Mouse (Mus musculus): ENCODE measurements around the gene Tbxa2r. TPM values are rescaled to one million over a fixed set of nuclear protein-coding genes. Genes with fewer than 3 reads are reported as not detected.

The Tbxa2r gene
- total and polyA plus RNA-seq, 2 experiments: 0.37 to 4.0 TPM

DNA sequence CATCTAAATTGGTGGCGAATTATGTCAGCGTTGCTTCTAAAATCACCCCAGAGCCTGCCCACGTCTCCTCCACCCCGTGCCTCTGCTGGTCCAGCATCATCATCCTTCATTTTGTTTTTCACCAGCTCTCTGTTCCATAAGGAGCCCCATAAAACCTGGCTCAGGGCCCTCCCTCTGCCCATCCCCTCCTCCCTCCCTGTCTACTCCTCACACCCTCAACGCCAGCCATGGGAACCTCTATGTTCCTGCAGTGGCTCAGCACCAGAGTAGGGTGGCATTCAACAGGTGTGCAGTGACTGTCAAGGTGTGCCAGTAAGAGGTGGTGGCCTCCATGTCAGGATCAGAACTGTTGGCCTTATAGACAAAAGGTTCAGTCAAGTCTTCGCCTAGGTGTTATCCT is 33.3 kb upstream of the Tbxa2r start:
- no peaks in the 10 kb centered on the region for H3K27me3 ChIP-seq (ENCODE audit: control insufficient read depth, insufficient read depth, low read length)
- no peak overlapping the region for H3K27ac ChIP-seq (replicated peaks; ENCODE audit: insufficient read depth, low read depth, low read length)
- no peak for DNase-seq (ENCODE audit: extremely low read depth, low read depth, low spot score)
- 96% methylated on average over 6 of the region's 6 CpGs for WGBS
- TF ChIP-seq CTCF (IDR thresholded peaks at IDR 0.05; ENCODE audit: low read depth, low read length) (no peak), POLR2A (IDR thresholded peaks at IDR 0.05; ENCODE audit: extremely low read depth, insufficient read depth, low read length) (no peak)
- H3K36me3 ChIP-seq (ENCODE audit: control insufficient read depth, insufficient read depth, low read length): no peaks in the 10 kb centered on the region
- H3K9ac ChIP-seq (ENCODE audit: low read depth, low read length): no peak overlapping the region
- H3K79me2 ChIP-seq (ENCODE audit: control insufficient read depth, insufficient read depth, low read length): peaks cover 57% of the 10 kb centered on the region
- peaks cover 46% of the 10 kb centered on the region for H3K4me1 ChIP-seq (ENCODE audit: control insufficient read depth, insufficient read depth, low read length)
- H3K4me3 ChIP-seq (ENCODE audit: insufficient read depth, low read depth, low read length): no peak overlapping the region

GRCm38 (mm10) chr10:81297246-81297645 is 31.3 kb upstream of the Tbxa2r start:
- no peaks in the 10 kb centered on the region for H3K36me3 ChIP-seq (ENCODE audit: control insufficient read depth, insufficient read depth, low read length)
- peaks cover 44% of the 10 kb centered on the region for H3K4me1 ChIP-seq (ENCODE audit: control insufficient read depth, insufficient read depth, low read length)
- no peak overlapping the region; the same call in 1 of the 2 replicates for H3K4me3 ChIP-seq (ENCODE audit: insufficient read depth, low read depth, low read length)
- peak overlapping the region; percentile 56 for H3K9ac ChIP-seq (ENCODE audit: low read depth, low read length)
- DNase-seq (ENCODE audit: extremely low read depth, low read depth, low spot score): no peak
- WGBS: 74% methylated on average over 6 of the region's 6 CpGs
- no peak for TF ChIP-seq CTCF (IDR thresholded peaks at IDR 0.05; ENCODE audit: low read depth, low read length)
- TF ChIP-seq POLR2A (IDR thresholded peaks at IDR 0.05; ENCODE audit: extremely low read depth, insufficient read depth, low read length): no peak
- peak overlapping the region; percentile 87 for H3K27ac ChIP-seq (replicated peaks; ENCODE audit: insufficient read depth, low read depth, low read length)
- H3K27me3 ChIP-seq (ENCODE audit: control insufficient read depth, insufficient read depth, low read length): no peaks in the 10 kb centered on the region
- peaks cover 71% of the 10 kb centered on the region for H3K79me2 ChIP-seq (ENCODE audit: control insufficient read depth, insufficient read depth, low read length)

DNA sequence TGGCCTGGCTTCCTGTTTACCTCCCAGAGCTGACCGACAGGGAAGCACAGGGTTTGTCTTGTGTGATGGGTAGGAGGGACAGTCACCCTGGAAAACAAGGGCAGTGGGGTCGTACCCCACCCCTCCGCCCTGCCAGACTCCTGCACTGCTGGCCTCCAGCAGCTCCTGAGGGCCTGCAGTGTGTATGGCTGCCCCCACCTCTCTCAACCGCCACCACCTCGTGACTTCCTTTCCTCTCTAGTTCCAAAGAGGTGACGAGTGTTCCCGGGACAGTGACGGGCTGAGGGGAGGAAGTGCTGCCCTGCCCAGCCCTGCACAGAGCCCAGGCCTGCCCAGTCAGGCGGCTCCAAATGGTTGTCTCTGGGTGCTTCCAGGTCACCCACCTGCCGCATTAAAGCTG is 30.7 kb upstream of the Tbxa2r start:
- TF ChIP-seq CTCF (IDR thresholded peaks at IDR 0.05; ENCODE audit: low read depth, low read length): no peak
- 0 out of 2 replicates have a peak, but pooled peaks have one; percentile 28 for TF ChIP-seq POLR2A (IDR thresholded peaks at IDR 0.05; ENCODE audit: extremely low read depth, insufficient read depth, low read length)
- Histone ChIP-seq H3K27me3 (ENCODE audit: control insufficient read depth, insufficient read depth, low read length) (no peaks in the 10 kb centered on the region), H3K9ac (ENCODE audit: low read depth, low read length) (peak overlapping the region; percentile 56), H3K4me1 (ENCODE audit: control insufficient read depth, insufficient read depth, low read length) (peaks cover 44% of the 10 kb centered on the region), H3K36me3 (ENCODE audit: control insufficient read depth, insufficient read depth, low read length) (no peaks in the 10 kb centered on the region), H3K4me3 (ENCODE audit: insufficient read depth, low read depth, low read length) (peak overlapping the region; percentile 26; the same call in 1 of the 2 replicates), H3K79me2 (ENCODE audit: control insufficient read depth, insufficient read depth, low read length) (peaks cover 77% of the 10 kb centered on the region), H3K27ac (replicated peaks; ENCODE audit: insufficient read depth, low read depth, low read length) (peak overlapping the region; percentile 87)
- 34% methylated on average over 10 of the region's 10 CpGs for WGBS
- DNase-seq (ENCODE audit: extremely low read depth, low read depth, low spot score): no peak

DNA sequence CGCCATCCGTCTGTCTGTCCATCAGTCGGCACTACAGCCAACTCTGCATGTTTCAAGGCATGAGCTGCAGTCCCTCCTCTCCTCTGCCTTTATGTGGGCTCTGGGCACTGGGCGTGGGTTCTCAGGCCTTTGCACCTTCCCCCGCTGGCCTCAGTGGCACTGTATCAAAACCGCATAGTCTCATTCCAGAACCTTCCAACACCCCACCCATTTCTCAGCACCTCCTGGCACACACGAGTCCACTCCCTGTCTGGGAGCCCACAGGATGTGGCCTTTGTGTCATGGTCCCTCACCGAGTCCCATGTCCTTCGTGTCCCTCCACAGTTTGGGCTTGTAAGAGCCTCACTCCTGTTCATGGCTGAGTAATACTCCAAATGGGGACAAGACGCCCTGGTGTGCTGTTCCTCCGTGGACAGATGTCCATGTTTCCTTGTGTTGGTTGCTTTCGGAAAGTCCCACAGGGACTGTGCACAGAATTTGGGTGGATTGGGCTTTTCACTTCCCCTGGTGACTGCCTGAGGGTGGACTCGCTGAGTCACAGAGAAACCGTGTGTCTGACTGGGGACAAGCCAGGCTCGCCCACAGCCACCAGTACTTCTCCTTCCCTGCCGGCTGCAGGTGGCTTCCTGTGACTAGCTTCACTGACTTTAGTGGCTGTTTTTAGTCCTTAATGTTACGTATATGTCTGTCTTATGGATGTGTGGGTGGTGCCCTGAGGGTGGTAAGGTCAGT is 30.0 kb upstream of the Tbxa2r start:
- no peaks in the 10 kb centered on the region for H3K36me3 ChIP-seq (ENCODE audit: control insufficient read depth, insufficient read depth, low read length)
- no peak overlapping the region for H3K4me3 ChIP-seq (ENCODE audit: insufficient read depth, low read depth, low read length)
- peak overlapping the region; percentile 14; the same call in 1 of the 2 replicates for H3K9ac ChIP-seq (ENCODE audit: low read depth, low read length)
- no peaks in the 10 kb centered on the region for H3K27me3 ChIP-seq (ENCODE audit: control insufficient read depth, insufficient read depth, low read length)
- 79% methylated on average over 17 of the region's 17 CpGs for WGBS
- H3K27ac ChIP-seq (replicated peaks; ENCODE audit: insufficient read depth, low read depth, low read length): peak overlapping the region; percentile 87
- H3K4me1 ChIP-seq (ENCODE audit: control insufficient read depth, insufficient read depth, low read length): peaks cover 46% of the 10 kb centered on the region
- no peak for DNase-seq (ENCODE audit: extremely low read depth, low read depth, low spot score)
- TF ChIP-seq CTCF (IDR thresholded peaks at IDR 0.05; ENCODE audit: low read depth, low read length) (no peak), POLR2A (IDR thresholded peaks at IDR 0.05; ENCODE audit: extremely low read depth, insufficient read depth, low read length) (no peak)
- peaks cover 79% of the 10 kb centered on the region for H3K79me2 ChIP-seq (ENCODE audit: control insufficient read depth, insufficient read depth, low read length)

DNA sequence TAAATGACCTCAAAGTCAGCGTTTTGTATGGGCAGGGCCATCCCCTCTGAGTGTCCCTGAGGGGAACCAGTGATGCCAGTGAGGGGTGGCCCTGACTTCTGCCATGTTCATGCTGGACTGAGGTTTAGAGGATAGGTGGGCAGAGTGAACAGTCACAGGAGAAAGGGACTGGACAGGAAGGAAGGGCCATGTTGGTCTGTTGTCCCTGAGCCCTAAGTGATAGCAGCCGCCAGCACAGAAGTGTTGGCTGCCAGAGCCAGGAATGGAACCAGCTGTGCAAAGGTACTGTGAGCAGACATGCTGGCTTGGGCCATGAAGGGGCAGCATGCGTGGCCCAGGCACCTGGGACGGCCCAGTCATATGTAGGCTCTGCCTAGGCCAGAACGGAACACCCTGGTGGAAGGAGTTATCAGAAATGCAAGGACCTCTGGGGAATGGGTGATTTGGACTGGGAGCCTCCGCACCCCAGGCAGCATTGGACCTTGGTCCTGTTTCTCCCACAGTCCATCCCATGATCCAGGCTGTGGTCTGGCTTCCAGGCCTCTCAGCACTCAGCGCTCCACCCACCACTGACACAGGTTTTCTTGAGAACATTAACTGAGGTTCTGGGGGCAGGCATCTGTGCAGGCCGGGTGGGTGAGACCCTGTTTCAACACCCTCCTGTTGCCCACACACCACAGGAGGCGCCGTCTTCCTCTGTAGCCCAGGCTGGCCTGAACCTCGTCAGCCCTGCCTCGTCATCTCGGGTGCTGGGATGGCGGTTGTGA is 28.8 kb upstream of the Tbxa2r start:
- peaks cover 44% of the 10 kb centered on the region for H3K4me1 ChIP-seq (ENCODE audit: control insufficient read depth, insufficient read depth, low read length)
- peak overlapping the region; percentile 48 for H3K9ac ChIP-seq (ENCODE audit: low read depth, low read length)
- H3K27me3 ChIP-seq (ENCODE audit: control insufficient read depth, insufficient read depth, low read length): no peaks in the 10 kb centered on the region
- WGBS: 13% methylated on average over 14 of the region's 14 CpGs
- no peaks in the 10 kb centered on the region for H3K36me3 ChIP-seq (ENCODE audit: control insufficient read depth, insufficient read depth, low read length)
- peak overlapping the region; percentile 16; the same call in 1 of the 2 replicates for H3K4me3 ChIP-seq (ENCODE audit: insufficient read depth, low read depth, low read length)
- TF ChIP-seq CTCF (IDR thresholded peaks at IDR 0.05; ENCODE audit: low read depth, low read length): no peak
- H3K27ac ChIP-seq (replicated peaks; ENCODE audit: insufficient read depth, low read depth, low read length): peak overlapping the region; percentile 87
- peak; percentile 75 for DNase-seq (ENCODE audit: extremely low read depth, low read depth, low spot score)
- H3K79me2 ChIP-seq (ENCODE audit: control insufficient read depth, insufficient read depth, low read length): peaks cover 70% of the 10 kb centered on the region
